Mouse (Mus musculus) MEL (cell line): Measurements from ENCODE around the gene Orm3. TPM values are rescaled to one million over a fixed set of nuclear protein-coding genes. Genes with fewer than 3 reads are reported as not detected.

Experiments
- DNase-seq: peaks from one replicate; pipeline ENCODE4 v3.0.0; 2011; ENCODE audit warnings: low read depth, low spot score
- H3K27ac ChIP-seq: 2 replicates; pipeline ENCODE4 v1.5.1; 2012; ENCODE audit warnings: low read depth, mild to moderate bottlenecking, control low read depth, low read length, moderate library complexity; ENCODE audit not compliant: control insufficient read depth
- H3K27me3 ChIP-seq, 2 experiments: fragments of 150-350 bp in 1 of 2; sonication (generic) in 1 of 2; 2 replicates each; pipeline ENCODE4 v1.6.1; 2012; ENCODE audit warnings: low read length in 2 of 2, mild to moderate bottlenecking in 2 of 2, improper control_type of control experiment in 1 of 2, moderate library complexity in 1 of 2; ENCODE audit not compliant: insufficient read depth in 2 of 2, control insufficient read depth in 1 of 2
- H3K36me3 ChIP-seq, 2 experiments: 2 replicates each; pipeline ENCODE4 v1.6.1; 2012 to 2014; ENCODE audit warnings: low read length in 2 of 2, improper control_type of control experiment in 1 of 2, inconsistent platforms in 1 of 2, mild to moderate bottlenecking in 1 of 2; ENCODE audit not compliant: insufficient read depth in 2 of 2, control insufficient read depth in 1 of 2
- H3K4me1 ChIP-seq, 2 experiments: fragments of 150-350 bp in 1 of 2; sonication (generic) in 1 of 2; 2 replicates each; pipeline ENCODE4 v1.6.1; 2012; ENCODE audit warnings: low read length in 2 of 2, improper control_type of control experiment in 1 of 2, mild to moderate bottlenecking in 1 of 2; ENCODE audit not compliant: insufficient read depth in 2 of 2, control insufficient read depth in 1 of 2
- H3K4me3 ChIP-seq, 2 experiments: fragments of 150-350 bp in 1 of 2; sonication (generic) in 1 of 2; 2 replicates each; pipeline ENCODE4 v1.5.1; 2012; ENCODE audit warnings: low read depth in 2 of 2, low read length in 2 of 2, mild to moderate bottlenecking in 2 of 2, moderate library complexity in 2 of 2, control low read depth in 1 of 2, improper control_type of control experiment in 1 of 2; ENCODE audit not compliant: control insufficient read depth in 1 of 2, insufficient read depth in 1 of 2
- H3K79me2 ChIP-seq: 2 replicates; pipeline ENCODE4 v1.6.1; 2012; ENCODE audit warnings: mild to moderate bottlenecking, low read length, moderate library complexity; ENCODE audit not compliant: control insufficient read depth, poor library complexity, insufficient read depth
- H3K9ac ChIP-seq: 2 replicates; pipeline ENCODE4 v1.6.1; 2012; ENCODE audit warnings: low read depth, mild to moderate bottlenecking, control low read depth, low read length, moderate library complexity; ENCODE audit not compliant: control insufficient read depth, poor library complexity, severe bottlenecking
- H3K9me3 ChIP-seq: fragments of 150-350 bp; sonication (generic); replicated peaks from 2 replicates; pipeline ENCODE4 v1.6.1; 2012; ENCODE audit warnings: mild to moderate bottlenecking, low read length, improper control_type of control experiment, moderate library complexity; ENCODE audit not compliant: insufficient read depth
- E2F4 ChIP-seq: IDR thresholded peaks from 2 replicates; pipeline ENCODE4 v1.6.1; 2011; ENCODE audit warnings: low read depth, low read length, improper control_type of control experiment, borderline replicate concordance
- EP300 ChIP-seq, 2 experiments: IDR thresholded peaks; 2 replicates each; pipeline ENCODE4 v1.6.1; 2011; ENCODE audit warnings: improper control_type of control experiment in 2 of 2, low read length in 2 of 2, low read depth in 1 of 2, mild to moderate bottlenecking in 1 of 2
- ETS1 ChIP-seq: IDR thresholded peaks from 2 replicates; pipeline ENCODE4 v1.6.1; 2012; ENCODE audit warnings: low read depth, mild to moderate bottlenecking, inconsistent platforms, low read length, improper control_type of control experiment, moderate library complexity
- GABPA ChIP-seq: IDR thresholded peaks from 2 replicates; pipeline ENCODE4 v1.6.1; 2012; ENCODE audit warnings: low read depth, mild to moderate bottlenecking, inconsistent platforms, low read length, improper control_type of control experiment, moderate library complexity
- GATA1 ChIP-seq: IDR thresholded peaks from 2 replicates; pipeline ENCODE4 v1.6.1; 2011; ENCODE audit warnings: low read depth, low read length, improper control_type of control experiment
- MAFK ChIP-seq: IDR thresholded peaks from 2 replicates; pipeline ENCODE4 v1.6.1; 2011; ENCODE audit warnings: low read depth, mild to moderate bottlenecking, low read length, improper control_type of control experiment, borderline replicate concordance
- MAX ChIP-seq: IDR thresholded peaks from 2 replicates; pipeline ENCODE4 v1.6.1; 2011; ENCODE audit warnings: low read length, improper control_type of control experiment
- MXI1 ChIP-seq: IDR thresholded peaks from 2 replicates; pipeline ENCODE4 v1.6.1; 2011; ENCODE audit warnings: mild to moderate bottlenecking, low read depth, low read length, improper control_type of control experiment
- MYB ChIP-seq: IDR thresholded peaks from 2 replicates; pipeline ENCODE4 v1.6.1; 2011; ENCODE audit warnings: mild to moderate bottlenecking, low read depth, low read length, improper control_type of control experiment
- MYC ChIP-seq: IDR thresholded peaks from 2 replicates; pipeline ENCODE4 v1.6.1; 2011; ENCODE audit warnings: low read depth, mild to moderate bottlenecking, low read length, improper control_type of control experiment, moderate library complexity
- NELFE ChIP-seq: IDR thresholded peaks from 2 replicates; pipeline ENCODE4 v1.6.1; 2011; ENCODE audit warnings: low read depth, low read length, improper control_type of control experiment
- NRF1 ChIP-seq: IDR thresholded peaks from 2 replicates; pipeline ENCODE4 v1.6.1; 2014; ENCODE audit warnings: low read depth, mild to moderate bottlenecking, inconsistent platforms, low read length, improper control_type of control experiment, moderate library complexity; ENCODE audit not compliant: poor library complexity, insufficient read depth, severe bottlenecking
- SIN3A ChIP-seq: IDR thresholded peaks from 2 replicates; pipeline ENCODE4 v1.6.1; 2012; ENCODE audit warnings: low read length, improper control_type of control experiment, inconsistent platforms
- TAL1 ChIP-seq: IDR thresholded peaks from 2 replicates; pipeline ENCODE4 v1.6.1; 2012; ENCODE audit warnings: mild to moderate bottlenecking, inconsistent platforms, low read length, moderate library complexity, mixed read lengths
- TBP ChIP-seq: IDR thresholded peaks from 2 replicates; pipeline ENCODE4 v1.8.0; 2011; ENCODE audit warnings: low read depth, low read length, improper control_type of control experiment
- TCF12 ChIP-seq: IDR thresholded peaks from 2 replicates; pipeline ENCODE4 v1.6.1; 2014; ENCODE audit warnings: low read depth, mild to moderate bottlenecking, inconsistent platforms, low read length, improper control_type of control experiment, moderate library complexity
- UBTF ChIP-seq: IDR thresholded peaks from 2 replicates; pipeline ENCODE4 v1.6.1; 2012; ENCODE audit warnings: low read depth, mild to moderate bottlenecking, inconsistent platforms, low read length, improper control_type of control experiment, moderate library complexity, borderline replicate concordance; ENCODE audit not compliant: insufficient read depth
- USF1 ChIP-seq: IDR thresholded peaks from 2 replicates; pipeline ENCODE4 v1.6.1; 2014; ENCODE audit warnings: low read depth, mild to moderate bottlenecking, inconsistent platforms, low read length, improper control_type of control experiment, moderate library complexity
- ZNF384 ChIP-seq: IDR thresholded peaks from 2 replicates; pipeline ENCODE4 v1.6.1; 2012; ENCODE audit warnings: low read depth, mild to moderate bottlenecking, inconsistent platforms, low read length, improper control_type of control experiment
- polyA plus RNA-seq, 2 experiments: library from polyadenylated mRNA; stranded (reverse) in 1 of 2; unstranded in 1 of 2; fragments of >175 nt in 1 of 2; fragments of >200 nt in 1 of 2; gene quantifications; 2 replicates each; pipeline versions ENCODE4 v1.2.1 to v1.2.4; 2012; ENCODE audit warnings: low replicate concordance in 2 of 2, low read depth in 1 of 2; ENCODE audit not compliant: insufficient read length in 2 of 2, insufficient read depth in 1 of 2, missing spikeins in 1 of 2
- total RNA-seq: library from RNA; depleted of rRNA; stranded (reverse); fragments of 300-350 nt; gene quantifications from 2 replicates; pipeline ENCODE4 v1.2.3, GENCODE M21; 2012

The Orm3 gene
- total and polyA plus RNA-seq, 3 experiments = not detected

DNA sequence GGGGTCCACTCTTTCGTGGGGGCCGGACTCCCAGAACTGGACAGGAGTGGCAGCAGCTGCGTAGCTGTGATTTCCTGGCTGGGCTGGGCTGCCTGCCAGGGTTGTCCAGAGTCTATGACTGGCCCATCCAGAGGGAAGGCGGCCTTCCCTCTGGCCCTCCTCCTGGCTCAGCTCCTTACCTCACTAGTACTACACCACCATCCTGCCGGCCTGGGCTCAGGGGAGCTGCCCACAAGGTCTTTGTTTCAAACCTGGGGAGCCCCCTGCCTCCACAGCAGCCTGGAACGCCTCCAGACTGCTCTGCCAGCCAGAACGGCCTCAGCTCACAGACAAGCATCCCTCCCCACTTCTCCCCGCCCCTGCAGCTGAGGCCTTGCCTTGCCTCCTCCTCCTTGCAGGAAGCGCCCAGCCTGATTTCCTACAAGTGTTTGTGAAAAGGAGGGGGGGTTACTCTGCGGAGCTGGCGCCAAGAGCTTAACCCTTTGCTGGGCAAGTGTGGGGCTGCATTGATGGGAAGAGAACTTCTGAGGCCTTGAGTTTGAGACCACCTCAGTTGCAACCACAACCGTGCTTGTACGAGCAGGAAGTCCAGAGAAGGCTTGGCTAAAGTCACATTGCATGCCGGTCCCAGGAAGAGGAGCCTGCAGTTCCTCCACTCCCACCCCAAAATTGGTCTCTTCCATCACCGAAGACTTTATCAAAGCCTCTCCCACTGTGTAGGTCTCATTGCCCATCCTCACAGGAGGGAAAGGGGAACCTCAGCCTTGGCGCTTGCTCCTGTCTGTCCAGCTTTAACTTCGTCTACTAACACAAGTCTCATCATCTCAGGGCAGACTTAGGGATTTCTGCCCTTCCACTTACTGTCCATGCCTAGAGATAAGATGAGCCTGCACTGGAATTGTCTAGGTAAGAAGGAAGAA, 47.3 kb downstream of the Orm3 start, which contains the start of gene Akna (continued):
- TF ChIP-seq SIN3A (peak; percentile 90), TBP (peak; percentile 73; the same call in 1 of the 2 replicates), NELFE (peak; percentile 31; the same call in 1 of the 2 replicates), E2F4 (0 out of 2 replicates have a peak, but pooled peaks have one; percentile 73), MAFK (no peak)

DNA sequence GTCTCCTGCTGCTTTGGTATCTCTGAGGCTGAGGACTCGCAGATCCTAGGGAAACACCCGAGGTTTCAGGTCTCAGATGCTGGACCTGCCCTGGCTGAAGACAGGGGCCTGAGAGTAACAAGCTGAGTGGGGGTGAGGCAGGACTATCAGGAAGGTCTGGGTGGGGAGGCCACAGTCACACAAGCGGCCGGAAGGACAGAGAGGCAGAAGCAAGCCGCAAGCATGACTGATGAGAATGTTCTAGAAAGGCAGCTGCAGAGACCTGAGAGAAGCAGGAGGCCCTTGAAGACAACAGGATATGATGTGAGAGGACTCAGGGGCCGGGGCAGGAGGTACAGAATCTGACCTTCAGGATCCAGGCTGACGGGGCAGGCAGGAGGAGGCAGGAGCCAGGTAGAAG, 48.2 kb downstream of the Orm3 start:
- TF ChIP-seq MXI1 (no peak), NRF1 (no peak), MYB (no peak)
- H3K4me1 ChIP-seq = peaks cover 14 to 82% of the 10 kb centered on the region in 2 experiments
- peaks cover 6% of the 10 kb centered on the region; the same call in 1 of the 2 replicates for H3K79me2 ChIP-seq
- no peaks in the 10 kb centered on the region for H3K9me3 ChIP-seq
- peak overlapping the region in 1 of 2 experiments; percentile 19; a peak in 3 of 4 replicates for H3K4me3 ChIP-seq
- H3K9ac ChIP-seq = peak overlapping the region; percentile 30
- H3K27me3 ChIP-seq = no peaks in the 10 kb centered on the region
- peaks cover 0 to 51% of the 10 kb centered on the region in 2 experiments; a peak in 2 of 4 replicates for H3K36me3 ChIP-seq
- H3K27ac ChIP-seq = peak overlapping the region; percentile 56
- DNase-seq = peak; percentile 34

DNA sequence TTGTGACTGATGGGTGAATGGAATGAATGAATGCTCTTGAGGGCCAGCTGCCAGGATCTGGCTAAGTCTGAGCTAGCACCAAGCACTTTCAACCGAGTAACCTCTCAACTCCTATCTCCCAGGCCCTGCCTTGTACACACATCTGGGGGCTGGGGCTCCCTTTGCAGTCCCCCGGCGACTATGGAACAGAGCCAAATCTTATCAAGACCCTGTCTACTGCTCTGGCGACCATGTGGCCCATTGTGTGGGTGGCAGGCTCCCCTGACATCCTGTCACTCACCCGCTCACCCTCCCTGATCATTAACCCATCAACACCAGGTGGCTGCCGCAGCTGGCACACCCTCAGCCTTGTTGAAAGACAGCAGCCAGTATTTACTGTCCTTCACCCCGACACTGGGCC, 49.1 kb downstream of the Orm3 start:
- Histone ChIP-seq H3K79me2 (peaks cover 6% of the 10 kb centered on the region; the same call in 1 of the 2 replicates), H3K9ac (peak overlapping the region; percentile 48), H3K4me1 (peaks cover 14 to 75% of the 10 kb centered on the region in 2 experiments), H3K36me3 (peaks cover 0 to 50% of the 10 kb centered on the region in 2 experiments; a peak in 2 of 4 replicates), H3K4me3 (no peak overlapping the region), H3K27me3 (no peaks in the 10 kb centered on the region), H3K27ac (peak overlapping the region; percentile 65), H3K9me3 (no peaks in the 10 kb centered on the region)
- peak; percentile 85 for DNase-seq
- TF ChIP-seq USF1 (peak; percentile 36; the same call in 1 of the 2 replicates), TCF12 (peak; percentile 73), MYC (0 out of 2 replicates have a peak, but pooled peaks have one; percentile 43), TAL1 (peak; percentile 62), GABPA (no peak), ETS1 (peak; percentile 81), E2F4 (no peak), EP300 (IDR thresholded peaks at IDR 0.05; ENCODE audit: low read depth in 1 of 2, low read length in 2 of 2) (peak; percentile 53 to 80; a peak in 3 of 4 replicates), UBTF (no peak), MAX (peak; percentile 54), SIN3A (peak; percentile 62), ZNF384 (no peak), GATA1 (peak; percentile 43), MXI1 (peak; percentile 58)
